Mouse (Mus musculus) retina, adult 2 months (tissue): Measurements from ENCODE around the gene Eps8l1.

Experiments
- DNase-seq: peaks from one replicate; pipeline ENCODE4 v3.0.0-alpha.2; 2012; ENCODE audit warnings: low read depth, low spot score

The Eps8l1 gene

DNA sequence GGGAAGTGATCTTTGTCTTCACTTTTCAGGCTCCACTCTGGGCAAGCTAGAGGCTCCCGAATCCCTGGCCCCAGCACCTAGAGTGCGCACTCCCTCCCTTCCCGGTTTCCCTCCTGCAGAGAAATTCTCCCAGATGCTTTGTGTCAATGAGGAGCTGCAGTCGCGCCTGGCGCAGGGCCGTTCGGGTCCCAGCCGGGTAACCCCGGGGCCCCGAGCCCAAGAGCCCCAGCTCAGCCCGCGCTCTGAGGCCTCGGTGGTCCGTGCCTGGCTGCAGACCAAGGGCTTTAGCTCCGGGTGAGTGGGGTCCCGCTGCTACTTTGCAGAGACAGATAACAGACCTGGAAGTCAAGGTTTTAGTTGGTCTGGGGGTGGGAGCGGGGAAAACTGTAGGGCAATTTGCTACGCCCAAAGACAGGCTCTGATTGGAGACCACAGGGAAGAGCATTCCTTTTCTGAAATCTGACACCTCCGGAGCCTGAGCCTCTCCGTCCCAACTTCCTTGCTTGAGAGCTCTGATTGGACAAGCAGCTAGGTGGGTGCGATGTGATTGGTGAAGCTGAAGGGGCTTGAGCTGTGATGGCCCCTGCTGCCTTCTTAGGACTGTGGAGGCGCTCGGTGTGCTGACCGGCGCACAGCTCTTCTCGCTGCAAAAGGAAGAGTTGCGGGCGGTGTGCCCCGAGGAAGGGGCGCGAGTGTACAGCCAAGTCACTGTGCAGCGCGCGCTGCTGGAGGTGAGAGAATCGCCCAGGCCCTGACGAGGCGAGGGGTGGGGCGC lies 17.7 kb downstream of the Eps8l1 start:
- DNase-seq = no peak

DNA sequence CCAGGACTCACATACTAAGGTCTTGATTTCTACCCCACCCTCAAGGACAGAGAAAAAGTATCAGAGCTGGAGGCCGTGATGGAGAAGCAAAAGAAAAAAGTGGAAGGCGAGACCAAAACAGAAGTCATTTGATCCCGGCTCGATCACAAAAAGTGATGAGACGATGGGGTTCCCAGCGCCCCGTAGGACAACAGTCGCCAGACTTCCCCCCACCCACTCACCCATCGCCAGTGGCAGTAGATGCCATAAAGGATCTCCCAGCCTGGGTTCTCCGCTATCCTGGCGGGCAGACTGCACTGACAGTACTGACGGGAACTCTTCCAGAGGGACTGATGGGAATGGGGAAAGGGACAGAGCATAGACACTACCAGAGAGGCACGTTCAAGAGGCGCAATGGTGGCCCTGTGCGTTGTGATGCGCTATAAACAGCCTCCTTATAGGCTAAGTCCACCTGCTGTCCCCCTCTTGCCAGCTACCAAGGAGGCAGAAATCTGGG lies 18.4 kb downstream of the Eps8l1 start:
- no peak for DNase-seq

DNA sequence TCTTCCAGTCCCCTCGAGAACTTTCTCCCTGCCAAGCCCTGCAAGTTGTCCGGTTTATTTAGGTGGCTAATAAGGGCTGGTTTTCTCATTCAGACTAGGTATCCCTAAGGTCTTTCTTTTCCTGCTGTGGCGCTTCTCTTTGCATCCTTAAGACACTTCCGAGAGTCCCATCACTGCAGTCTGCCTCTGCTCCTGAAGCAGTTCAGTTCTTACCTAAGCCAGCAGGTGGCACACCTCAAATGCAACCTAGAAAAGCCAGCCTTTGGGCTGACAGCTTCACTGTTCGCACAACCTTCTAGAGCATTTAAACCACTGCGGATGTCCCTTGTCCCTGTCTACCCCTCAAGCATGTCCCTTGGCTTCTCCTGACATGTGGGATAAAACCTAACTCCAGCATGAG lies 19.2 kb downstream of the Eps8l1 start:
- DNase-seq = no peak

DNA sequence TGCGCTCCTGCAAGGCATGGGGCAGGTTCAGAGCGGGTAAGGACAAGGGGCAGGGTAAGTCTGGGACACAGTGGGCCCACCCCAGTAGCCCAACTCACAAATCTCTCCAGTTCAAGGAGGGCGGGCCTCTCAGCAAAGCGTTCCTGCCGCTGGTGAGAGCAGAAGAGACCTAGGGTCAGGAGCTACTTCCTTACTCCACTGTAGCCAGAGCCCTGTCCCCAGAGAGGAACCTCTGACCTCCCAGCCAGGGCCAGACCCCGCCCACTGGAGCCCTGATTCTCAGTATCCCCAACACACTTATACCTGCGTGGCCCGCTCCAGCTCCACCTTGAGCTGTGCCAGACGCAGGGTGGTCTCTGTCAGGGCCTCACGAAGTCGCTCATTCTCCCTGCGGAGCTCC lies 21.8 kb downstream of the Eps8l1 start:
- no peak for DNase-seq

DNA sequence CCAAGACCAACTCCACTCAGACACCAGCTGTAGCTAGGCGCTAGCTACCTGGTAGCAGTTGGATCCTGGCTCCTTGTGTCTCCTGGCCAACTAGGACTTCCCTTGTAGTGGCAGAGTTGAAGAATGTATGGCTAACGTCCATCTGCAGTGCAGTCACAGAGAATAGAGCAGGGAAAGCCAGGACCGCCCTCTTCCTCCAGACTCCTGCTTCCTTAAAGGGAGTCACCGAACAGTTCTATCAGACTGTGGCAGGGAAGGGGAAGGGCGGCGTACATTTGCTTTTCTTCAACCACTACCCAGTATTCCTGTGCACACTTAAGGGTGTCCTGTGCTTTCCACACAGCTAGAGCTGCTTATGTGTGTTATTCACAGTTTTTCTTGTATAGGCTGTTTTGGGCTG lies 30.8 kb downstream of the Eps8l1 start:
- no peak for DNase-seq

DNA sequence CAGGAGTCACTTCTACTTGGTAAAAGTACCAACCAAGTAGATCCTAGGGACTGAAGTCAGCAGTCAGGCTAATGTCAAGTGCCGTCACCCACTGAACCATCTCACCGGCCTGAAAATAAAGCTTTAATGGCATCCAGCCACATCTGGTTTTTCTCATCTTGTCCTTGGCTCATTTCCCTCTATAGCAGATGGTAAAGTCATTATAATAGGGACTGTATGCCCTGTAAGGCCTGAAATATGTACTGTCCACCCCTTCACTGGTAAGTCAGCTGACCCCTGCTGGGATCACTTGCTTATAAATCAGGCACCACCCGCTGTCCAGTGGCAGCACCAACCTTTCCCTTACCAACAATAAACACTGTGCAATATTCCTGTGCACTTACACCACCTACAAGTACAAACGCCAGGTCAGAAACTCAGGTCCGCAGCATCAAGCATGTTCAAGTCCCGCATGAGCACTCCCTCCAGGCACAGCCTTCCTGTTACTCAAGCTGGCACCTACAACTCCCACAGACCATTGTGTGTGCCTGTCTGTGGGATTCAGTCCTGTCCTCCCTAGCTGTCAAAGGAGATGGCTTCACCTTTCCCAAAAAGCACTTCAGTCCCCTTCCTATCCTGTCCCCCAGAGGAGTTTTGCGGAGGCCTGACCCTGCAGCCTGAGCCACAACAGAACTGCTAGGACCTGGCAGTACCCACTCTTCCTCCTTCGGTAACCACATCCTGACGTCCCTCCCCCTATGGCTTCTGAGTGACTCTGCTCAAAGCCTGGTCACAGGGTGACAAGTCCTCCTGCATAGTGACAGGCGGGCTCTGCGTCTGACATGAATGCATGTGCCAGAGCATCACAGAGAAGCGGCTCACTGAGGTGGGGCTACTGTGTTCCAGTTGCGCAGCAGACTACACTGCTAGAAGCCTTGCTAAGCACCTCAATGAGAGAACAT lies 32.1 kb downstream of the Eps8l1 start:
- no peak for DNase-seq

DNA sequence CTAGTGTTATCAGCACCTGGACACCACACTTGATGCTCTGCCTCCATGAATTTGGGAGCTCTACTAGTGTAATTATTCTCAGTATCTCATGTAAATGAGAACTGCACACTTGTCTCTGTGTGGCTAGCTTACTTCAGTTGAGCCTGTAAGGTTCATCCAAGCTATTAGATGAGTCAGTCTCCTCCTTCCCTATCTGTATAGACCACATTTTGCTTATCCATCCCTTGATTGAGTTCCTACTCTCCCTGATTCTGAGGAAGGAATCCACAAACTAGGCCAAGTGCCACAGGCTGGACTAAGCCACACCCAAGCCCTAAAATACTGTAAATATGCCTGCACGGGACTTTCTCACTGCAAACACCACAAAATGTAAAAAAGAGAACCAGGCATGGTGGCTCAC lies 33.5 kb downstream of the Eps8l1 start:
- no peak for DNase-seq

DNA sequence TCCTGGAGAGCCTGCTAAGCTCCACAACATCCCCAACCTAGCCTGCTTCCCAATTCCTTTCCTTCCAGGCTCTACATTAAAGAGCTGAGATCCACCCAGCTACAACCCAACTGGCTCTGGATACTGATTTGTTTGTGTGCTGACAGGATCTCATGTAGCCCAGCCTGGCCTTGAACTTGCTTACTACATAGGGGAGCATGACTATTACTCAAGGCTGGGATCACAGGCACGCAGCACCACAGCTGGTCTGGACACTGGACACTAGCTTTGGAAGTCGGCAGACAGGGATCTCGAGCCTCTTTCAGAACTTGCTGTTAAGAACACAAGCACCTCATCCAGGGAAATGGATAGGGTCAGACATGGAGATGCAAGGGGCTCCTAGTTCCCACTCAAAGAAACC lies 36.0 kb downstream of the Eps8l1 start:
- no peak for DNase-seq

DNA sequence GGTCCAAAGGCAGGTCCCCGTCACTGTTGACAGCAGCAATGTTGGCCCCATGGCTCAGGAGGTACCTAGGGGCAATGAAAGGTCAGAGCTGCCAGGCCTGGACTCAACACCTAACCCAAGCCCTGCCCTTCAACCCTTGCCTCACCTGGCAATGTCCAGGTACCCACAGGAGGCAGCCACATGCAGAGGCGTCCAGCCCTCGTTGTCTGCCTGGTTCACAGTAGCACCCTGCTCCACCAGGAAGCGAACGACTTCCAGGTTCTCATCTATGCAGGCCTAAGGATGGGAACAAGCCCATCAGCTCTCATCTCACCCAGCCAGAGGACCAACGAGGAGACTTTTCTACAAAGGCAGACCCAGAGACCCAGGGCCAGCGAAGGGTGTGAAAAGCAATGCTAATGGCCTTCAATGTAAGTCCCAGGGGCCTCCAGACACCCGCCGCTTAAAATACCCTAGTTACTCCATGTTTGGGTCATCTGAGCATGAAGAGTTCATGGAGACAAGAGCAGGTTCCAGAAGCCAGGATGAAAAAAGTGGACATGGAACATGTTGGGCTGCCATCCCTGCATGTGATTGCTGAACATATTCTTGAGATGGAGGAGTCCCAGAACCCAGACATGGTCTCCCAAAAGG lies 36.9 kb downstream of the Eps8l1 start:
- no peak for DNase-seq

DNA sequence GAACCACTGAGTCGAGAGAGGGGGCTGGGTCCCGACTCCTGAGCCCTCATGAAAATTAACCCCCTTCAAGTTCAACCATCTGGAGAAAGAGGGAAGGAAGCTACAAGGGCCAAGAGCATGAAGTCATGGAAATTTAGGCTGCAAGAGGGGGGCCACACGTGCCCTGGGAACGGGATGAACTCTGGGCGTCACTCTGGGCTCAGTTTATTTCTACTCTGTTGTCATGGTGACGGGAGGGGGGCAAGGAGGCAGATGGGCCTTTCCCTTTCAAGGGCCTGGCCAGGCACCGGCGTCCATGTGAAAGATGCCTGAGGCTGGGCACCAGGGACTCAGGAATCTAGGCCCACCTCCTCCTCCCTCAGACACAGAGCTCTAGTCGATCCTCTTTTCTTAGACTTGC lies 37.8 kb downstream of the Eps8l1 start:
- DNase-seq = no peak

DNA sequence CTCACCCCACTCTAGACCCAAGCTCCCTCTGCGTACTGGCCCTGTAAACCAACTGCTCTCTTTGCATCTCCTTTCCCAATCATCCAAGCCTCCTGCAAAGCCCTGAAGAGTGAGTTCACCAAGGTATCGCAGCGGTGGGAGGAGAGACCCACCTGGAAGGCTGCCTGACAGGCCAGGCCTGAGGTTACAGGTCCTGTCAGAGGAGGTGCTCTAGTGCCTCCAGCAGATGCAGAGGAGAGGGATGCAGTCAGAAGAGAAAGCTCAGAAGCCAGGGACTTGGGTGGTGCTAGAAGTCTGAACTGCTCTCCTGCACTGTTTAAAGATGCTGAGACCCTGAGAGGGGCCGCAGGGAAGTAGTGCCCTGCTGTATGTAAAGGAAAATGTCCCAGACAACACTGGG lies 38.6 kb downstream of the Eps8l1 start:
- DNase-seq = no peak

DNA sequence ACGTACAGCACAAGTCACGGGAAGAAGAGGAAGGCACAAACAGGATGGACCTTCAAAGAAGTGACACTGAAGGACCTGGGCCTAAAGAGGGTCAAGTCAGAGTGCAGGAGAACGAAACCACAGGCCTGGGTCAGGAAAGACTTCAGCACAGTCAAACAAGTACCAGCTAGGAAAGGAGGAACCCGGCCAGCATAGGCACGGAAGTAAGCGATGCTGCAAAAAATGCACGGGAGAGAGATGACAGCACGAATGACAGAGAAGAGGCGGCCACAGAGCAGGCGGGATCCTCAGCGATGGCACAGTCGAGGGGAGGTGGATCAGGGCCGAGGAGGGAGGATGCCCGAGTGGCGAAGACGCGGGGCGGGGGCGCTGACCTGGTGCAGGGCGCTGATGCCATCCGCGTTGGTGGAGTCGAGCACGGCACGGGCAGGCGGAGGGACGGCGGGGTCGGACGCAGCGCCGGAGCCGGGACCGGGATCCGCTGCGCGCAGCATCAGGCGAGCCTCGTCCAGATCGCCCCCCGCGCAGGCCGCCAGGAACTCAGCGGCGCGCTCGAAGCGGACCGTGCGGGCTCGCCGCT lies 40.5 kb downstream of the Eps8l1 start:
- DNase-seq = no peak

DNA sequence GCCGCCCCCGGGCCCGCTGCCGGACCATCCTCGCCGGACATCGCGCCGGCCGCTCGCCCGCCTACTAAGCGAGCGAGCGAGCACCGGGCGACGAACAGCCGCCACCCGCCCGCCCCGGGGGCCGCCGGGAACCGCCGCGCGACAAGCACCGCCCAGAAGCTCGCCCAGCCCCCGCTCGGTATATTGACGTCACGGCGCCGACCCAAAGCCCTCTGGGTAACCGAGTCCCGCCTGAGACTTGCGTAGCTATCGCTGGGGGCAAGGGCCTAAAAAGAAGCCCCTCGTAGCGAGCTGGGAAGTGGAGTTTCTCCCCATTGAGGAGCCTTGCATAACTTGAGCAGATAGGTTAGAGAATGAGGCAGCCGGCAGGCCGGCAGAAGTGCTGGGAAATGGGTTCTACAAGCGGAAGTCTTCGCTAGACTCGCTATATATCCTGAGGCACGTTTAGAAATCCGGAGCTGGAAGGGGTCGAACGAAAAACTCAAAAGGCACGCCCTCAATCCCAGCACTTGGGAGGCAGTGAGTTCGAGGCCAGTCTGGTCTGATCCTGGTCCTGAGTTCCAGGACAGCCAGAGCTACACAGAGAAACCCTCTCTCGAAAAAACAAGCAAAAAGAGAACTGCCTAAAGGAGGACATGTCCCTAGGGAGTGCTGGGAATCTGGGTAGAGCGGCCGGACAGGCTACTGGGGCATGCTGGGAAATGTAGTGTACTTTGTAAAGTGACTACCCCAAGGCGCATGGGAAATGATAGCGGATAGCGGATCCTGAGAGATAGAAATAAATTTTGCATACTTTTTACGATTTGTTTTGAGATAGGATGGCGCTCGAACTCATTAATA lies 41.3 kb downstream of the Eps8l1 start, which contains the start of gene Ppp1r12c:
Gene Ppp1r12c, minus strand, starts transcription at position 123 of the 840 bp plus-strand sequence.
- DNase-seq = peak; percentile 83

DNA sequence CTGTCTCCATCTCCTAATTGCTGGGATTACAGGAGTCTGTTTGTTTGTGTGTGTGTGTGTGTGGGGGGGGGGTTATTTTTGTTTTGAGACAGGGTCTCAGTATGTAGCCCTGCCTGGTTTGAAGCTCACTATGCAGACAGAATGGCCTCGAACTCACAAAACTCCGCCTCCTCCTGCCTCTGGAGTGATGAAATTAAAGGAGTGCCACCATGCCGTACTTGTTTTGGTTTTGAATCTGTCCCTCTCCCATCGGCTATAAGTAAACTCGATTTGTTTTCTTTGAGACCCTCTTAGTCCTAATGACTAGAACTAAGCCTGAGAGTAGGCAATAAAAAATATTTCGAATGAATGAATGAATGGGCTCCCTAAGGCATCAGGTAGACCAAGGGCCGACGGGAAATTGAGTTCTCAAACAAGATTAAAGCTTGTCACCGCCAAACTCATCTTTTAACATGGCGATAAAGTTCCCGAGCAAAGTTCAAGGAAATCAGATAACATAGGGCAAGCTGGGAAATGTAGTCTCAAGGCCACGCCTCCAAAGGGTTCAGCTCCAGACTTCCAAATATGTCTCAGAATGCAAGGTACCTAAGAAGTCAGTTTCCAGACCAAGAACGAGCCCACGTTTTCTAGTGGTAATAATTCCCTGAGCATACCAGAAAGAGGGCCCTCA lies 42.1 kb downstream of the Eps8l1 start:
- no peak for DNase-seq

DNA sequence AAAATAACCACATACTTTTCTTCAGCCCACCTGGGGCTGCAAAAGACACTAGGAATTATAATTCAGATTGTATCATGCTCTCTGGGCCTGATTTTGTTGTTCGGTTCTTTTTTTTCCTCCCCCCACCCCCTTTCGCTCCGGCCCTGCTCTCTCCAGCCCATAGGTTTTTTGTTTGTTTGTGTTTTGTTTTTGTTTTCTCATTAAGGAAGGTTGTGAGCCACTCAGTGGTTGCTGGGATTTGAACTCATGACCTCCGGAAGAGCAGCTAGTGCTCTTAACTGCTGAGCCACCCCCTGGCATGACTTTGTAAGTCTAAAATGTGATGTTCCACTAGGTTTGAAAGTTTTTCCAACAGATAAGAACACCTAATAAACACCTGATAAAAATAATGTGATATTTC lies 42.6 kb downstream of the Eps8l1 start:
- no peak for DNase-seq

DNA sequence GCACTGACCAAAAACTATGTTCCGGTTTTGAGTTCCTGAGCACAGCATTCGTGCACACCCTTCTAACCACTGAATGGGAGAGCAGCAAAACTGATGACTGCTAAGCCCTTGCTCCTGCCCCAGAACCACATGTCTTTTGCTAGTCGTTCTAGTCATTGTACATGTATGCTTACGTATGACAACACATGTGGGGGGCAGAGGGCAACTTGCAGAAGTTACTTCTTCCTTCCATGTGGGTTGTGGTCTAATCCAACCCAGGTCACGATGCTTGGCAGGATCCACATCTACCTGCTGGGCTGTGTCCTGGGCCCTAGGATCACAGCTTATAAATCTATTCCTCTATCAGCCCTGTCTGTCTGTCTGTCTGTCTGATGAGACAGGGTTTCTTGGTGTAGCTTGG lies 43.4 kb downstream of the Eps8l1 start:
- no peak for DNase-seq

DNA sequence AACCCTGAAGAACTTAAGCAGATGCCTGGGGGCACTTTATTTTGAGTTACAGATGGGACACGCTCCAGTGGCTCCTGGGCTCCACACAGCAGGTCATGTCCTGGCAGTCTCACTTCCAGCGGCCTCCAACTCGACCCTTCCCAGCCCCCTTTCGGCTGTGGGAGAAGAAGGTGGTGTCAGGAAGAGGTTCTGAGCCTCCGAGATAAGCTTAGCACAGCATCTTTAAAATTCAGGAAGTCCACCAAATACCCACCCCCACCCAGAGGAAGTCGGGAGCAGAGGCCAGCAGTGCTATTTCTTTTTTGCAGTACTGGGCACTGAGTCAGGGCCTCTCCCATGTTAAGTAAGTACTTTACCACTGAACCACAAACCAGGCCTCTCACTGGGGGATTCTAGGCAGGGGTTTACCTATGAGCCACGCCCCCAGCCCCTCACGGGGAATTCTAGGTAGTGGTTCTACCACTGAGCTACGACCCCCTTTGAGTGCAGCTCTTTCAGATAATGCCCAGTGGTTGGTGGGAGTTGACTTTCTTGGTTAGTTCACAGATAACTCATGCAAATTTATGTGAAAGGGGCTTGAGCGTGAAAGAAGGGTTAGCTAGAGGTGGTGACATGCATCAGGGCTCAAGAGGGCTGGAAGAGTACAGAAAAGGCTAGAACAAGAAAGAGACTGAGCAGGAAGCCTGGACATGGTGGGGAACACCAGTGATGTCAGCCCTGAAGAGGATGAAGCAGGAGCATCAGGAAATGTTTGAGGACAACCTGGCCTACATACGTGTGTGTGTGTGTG lies 44.4 kb downstream of the Eps8l1 start:
- DNase-seq = no peak

DNA sequence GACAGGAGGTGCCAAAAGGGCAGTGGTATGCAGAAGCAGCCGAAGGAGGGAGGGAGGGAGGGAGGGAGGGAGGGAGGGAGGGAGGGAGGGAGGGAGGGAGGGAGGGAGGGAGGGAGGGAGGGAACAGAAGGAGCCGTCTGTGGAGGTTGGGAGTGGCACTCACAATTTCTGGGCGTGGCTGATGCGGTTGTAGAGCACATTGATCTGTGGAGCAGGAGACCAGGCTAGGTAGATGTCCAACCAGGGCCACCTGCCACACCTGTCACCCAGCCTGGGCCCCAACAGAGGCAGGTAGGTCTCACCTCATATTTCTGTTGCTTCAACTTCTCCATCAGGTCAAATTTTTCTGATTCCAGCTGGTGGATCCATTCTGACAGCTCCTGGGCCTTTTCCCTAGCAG lies 46.7 kb downstream of the Eps8l1 start:
- DNase-seq = no peak

DNA sequence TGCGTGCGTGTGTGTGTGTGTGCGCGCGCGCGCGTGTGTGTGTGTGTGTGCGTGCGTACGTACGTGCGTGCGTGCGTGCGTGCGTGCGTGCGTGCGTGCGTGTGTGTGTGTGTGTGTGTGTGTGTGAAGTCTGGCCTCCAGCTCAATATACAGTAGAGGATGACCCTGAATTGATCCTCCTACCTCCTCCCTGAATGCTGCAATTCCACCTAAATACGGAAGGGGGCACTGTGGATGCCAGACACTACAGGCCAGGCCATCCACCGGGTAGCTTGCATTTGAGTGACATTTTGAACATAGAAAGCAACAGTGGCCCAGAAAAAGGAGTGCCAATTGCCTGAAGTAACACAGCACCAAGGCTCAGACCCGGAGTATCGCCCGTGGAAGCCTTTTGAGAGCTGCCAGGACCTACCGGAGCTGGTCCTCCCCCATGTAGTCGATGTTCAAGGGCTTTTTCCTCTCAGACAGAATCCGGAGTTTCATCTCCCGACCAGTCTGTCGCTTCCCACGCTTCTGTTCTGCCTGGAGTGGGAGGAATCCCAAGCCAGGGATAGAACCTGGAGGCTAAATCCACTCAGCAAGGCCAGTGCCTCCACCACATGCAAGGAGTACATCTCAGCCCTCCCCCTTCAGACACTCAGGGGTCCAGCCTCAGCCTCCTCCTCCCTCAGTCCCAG lies 47.7 kb downstream of the Eps8l1 start:
- no peak for DNase-seq
